Mouse (Mus musculus) small intestine, adult 2 months (tissue): ENCODE data around the gene Uox.

Experiments
- CTCF ChIP-seq: fragments of 200-500 bp; IDR thresholded peaks from 2 replicates; pipeline ENCODE4 v1.5.1; 2012; ENCODE audit warnings: low read depth, mild to moderate bottlenecking, control low read depth, inconsistent platforms, low read length, moderate library complexity, mixed read lengths; ENCODE audit not compliant: insufficient replicate concordance, insufficient read length; ENCODE audit errors: extremely low read depth
- POLR2A ChIP-seq: fragments of 200-500 bp; IDR thresholded peaks from 2 replicates; pipeline ENCODE4 v1.6.1; 2012; ENCODE audit warnings: low read depth, mild to moderate bottlenecking, control low read depth, inconsistent platforms, low read length, moderate library complexity

DNA sequence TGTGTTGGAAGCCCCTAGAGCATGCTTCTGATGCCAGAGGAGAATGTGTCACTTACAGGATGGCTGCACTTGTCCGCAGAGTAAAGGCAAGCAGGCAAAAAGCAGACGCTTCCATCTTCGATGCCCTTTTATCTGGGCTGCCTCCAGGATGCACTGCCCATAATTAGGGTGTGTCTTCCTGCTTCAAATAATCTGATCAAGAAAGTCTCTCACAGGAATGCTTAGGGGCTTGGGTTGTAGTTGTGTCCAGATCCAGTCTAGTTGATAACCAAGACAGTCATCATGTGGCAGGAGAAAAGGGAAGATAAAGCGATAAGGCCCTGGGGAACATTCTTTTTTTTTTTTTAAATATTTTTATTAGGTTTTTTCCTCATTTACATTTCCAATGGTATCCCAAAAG is 45.3 kb downstream of the Uox start, which contains the start of gene Dnase2b:
- TF ChIP-seq CTCF (no peak), POLR2A (no peak)
